Mouse (Mus musculus) MEL (cell line): Measurements from ENCODE around the gene Tbc1d2b. TPM values are rescaled to one million over a fixed set of nuclear protein-coding genes. Genes with fewer than 3 reads are reported as not detected.

Source experiments
- DNase-seq: peaks from one replicate; pipeline ENCODE4 v3.0.0; 2011; ENCODE audit warnings: low read depth, low spot score
- H3K27ac ChIP-seq: 2 replicates; pipeline ENCODE4 v1.5.1; 2012; ENCODE audit warnings: low read depth, mild to moderate bottlenecking, control low read depth, low read length, moderate library complexity; ENCODE audit not compliant: control insufficient read depth
- H3K27me3 ChIP-seq, 2 experiments: fragments of 150-350 bp in 1 of 2; sonication (generic) in 1 of 2; 2 replicates each; pipeline ENCODE4 v1.6.1; 2012; ENCODE audit warnings: low read length in 2 of 2, mild to moderate bottlenecking in 2 of 2, improper control_type of control experiment in 1 of 2, moderate library complexity in 1 of 2; ENCODE audit not compliant: insufficient read depth in 2 of 2, control insufficient read depth in 1 of 2
- H3K36me3 ChIP-seq, 2 experiments: 2 replicates each; pipeline ENCODE4 v1.6.1; 2012 to 2014; ENCODE audit warnings: low read length in 2 of 2, improper control_type of control experiment in 1 of 2, inconsistent platforms in 1 of 2, mild to moderate bottlenecking in 1 of 2; ENCODE audit not compliant: insufficient read depth in 2 of 2, control insufficient read depth in 1 of 2
- H3K4me1 ChIP-seq, 2 experiments: fragments of 150-350 bp in 1 of 2; sonication (generic) in 1 of 2; 2 replicates each; pipeline ENCODE4 v1.6.1; 2012; ENCODE audit warnings: low read length in 2 of 2, improper control_type of control experiment in 1 of 2, mild to moderate bottlenecking in 1 of 2; ENCODE audit not compliant: insufficient read depth in 2 of 2, control insufficient read depth in 1 of 2
- H3K4me3 ChIP-seq, 2 experiments: fragments of 150-350 bp in 1 of 2; sonication (generic) in 1 of 2; 2 replicates each; pipeline ENCODE4 v1.5.1; 2012; ENCODE audit warnings: low read depth in 2 of 2, low read length in 2 of 2, mild to moderate bottlenecking in 2 of 2, moderate library complexity in 2 of 2, control low read depth in 1 of 2, improper control_type of control experiment in 1 of 2; ENCODE audit not compliant: control insufficient read depth in 1 of 2, insufficient read depth in 1 of 2
- H3K79me2 ChIP-seq: 2 replicates; pipeline ENCODE4 v1.6.1; 2012; ENCODE audit warnings: mild to moderate bottlenecking, low read length, moderate library complexity; ENCODE audit not compliant: control insufficient read depth, poor library complexity, insufficient read depth
- H3K9ac ChIP-seq: 2 replicates; pipeline ENCODE4 v1.6.1; 2012; ENCODE audit warnings: low read depth, mild to moderate bottlenecking, control low read depth, low read length, moderate library complexity; ENCODE audit not compliant: control insufficient read depth, poor library complexity, severe bottlenecking
- H3K9me3 ChIP-seq: fragments of 150-350 bp; sonication (generic); replicated peaks from 2 replicates; pipeline ENCODE4 v1.6.1; 2012; ENCODE audit warnings: mild to moderate bottlenecking, low read length, improper control_type of control experiment, moderate library complexity; ENCODE audit not compliant: insufficient read depth
- CHD1 ChIP-seq: IDR thresholded peaks from 2 replicates; pipeline ENCODE4 v1.6.1; 2012; ENCODE audit warnings: low read depth, mild to moderate bottlenecking, inconsistent platforms, low read length, improper control_type of control experiment
- CTCF ChIP-seq, 3 experiments: IDR thresholded peaks in 2 of 3; conservative IDR thresholded peaks in 1 of 3; 2 replicates each; pipeline ENCODE4 v1.5.1; 2011 to 2012; ENCODE audit warnings: low read length in 3 of 3, low read depth in 2 of 3, mild to moderate bottlenecking in 2 of 3, improper control_type of control experiment in 1 of 3, inconsistent platforms in 1 of 3, mixed read lengths in 1 of 3, moderate library complexity in 1 of 3; ENCODE audit not compliant: control insufficient read depth in 1 of 3, insufficient read depth in 1 of 3, poor library complexity in 1 of 3, severe bottlenecking in 1 of 3
- ELF1 ChIP-seq: IDR thresholded peaks from 2 replicates; pipeline ENCODE4 v1.6.1; 2014; ENCODE audit warnings: low read depth, mild to moderate bottlenecking, inconsistent platforms, low read length, improper control_type of control experiment, moderate library complexity
- EP300 ChIP-seq, 2 experiments: IDR thresholded peaks; 2 replicates each; pipeline ENCODE4 v1.6.1; 2011; ENCODE audit warnings: improper control_type of control experiment in 2 of 2, low read length in 2 of 2, low read depth in 1 of 2, mild to moderate bottlenecking in 1 of 2
- GABPA ChIP-seq: IDR thresholded peaks from 2 replicates; pipeline ENCODE4 v1.6.1; 2012; ENCODE audit warnings: low read depth, mild to moderate bottlenecking, inconsistent platforms, low read length, improper control_type of control experiment, moderate library complexity
- GATA1 ChIP-seq: IDR thresholded peaks from 2 replicates; pipeline ENCODE4 v1.6.1; 2011; ENCODE audit warnings: low read depth, low read length, improper control_type of control experiment
- KAT2A ChIP-seq: conservative IDR thresholded peaks from 2 replicates; pipeline ENCODE4 v1.6.1; 2012; ENCODE audit warnings: low read depth, low read length, improper control_type of control experiment, inconsistent platforms
- MAFK ChIP-seq: IDR thresholded peaks from 2 replicates; pipeline ENCODE4 v1.6.1; 2011; ENCODE audit warnings: low read depth, mild to moderate bottlenecking, low read length, improper control_type of control experiment, borderline replicate concordance
- MAX ChIP-seq: IDR thresholded peaks from 2 replicates; pipeline ENCODE4 v1.6.1; 2011; ENCODE audit warnings: low read length, improper control_type of control experiment
- MAZ ChIP-seq: IDR thresholded peaks from 2 replicates; pipeline ENCODE4 v1.6.1; 2012; ENCODE audit warnings: low read depth, mild to moderate bottlenecking, inconsistent platforms, low read length, improper control_type of control experiment
- MEF2A ChIP-seq: IDR thresholded peaks from 2 replicates; pipeline ENCODE4 v1.6.1; 2014; ENCODE audit warnings: low read depth, mild to moderate bottlenecking, inconsistent platforms, low read length, improper control_type of control experiment; ENCODE audit not compliant: poor library complexity, insufficient replicate concordance, severe bottlenecking; ENCODE audit errors: extremely low read depth
- MYB ChIP-seq: IDR thresholded peaks from 2 replicates; pipeline ENCODE4 v1.6.1; 2011; ENCODE audit warnings: mild to moderate bottlenecking, low read depth, low read length, improper control_type of control experiment
- NELFE ChIP-seq: IDR thresholded peaks from 2 replicates; pipeline ENCODE4 v1.6.1; 2011; ENCODE audit warnings: low read depth, low read length, improper control_type of control experiment
- NRF1 ChIP-seq: IDR thresholded peaks from 2 replicates; pipeline ENCODE4 v1.6.1; 2014; ENCODE audit warnings: low read depth, mild to moderate bottlenecking, inconsistent platforms, low read length, improper control_type of control experiment, moderate library complexity; ENCODE audit not compliant: poor library complexity, insufficient read depth, severe bottlenecking
- POLR2A ChIP-seq, 2 experiments: IDR thresholded peaks; 2 replicates each; pipeline ENCODE4 v1.6.1; 2011 to 2012; ENCODE audit warnings: low read length in 2 of 2, mild to moderate bottlenecking in 2 of 2, control low read depth in 1 of 2, improper control_type of control experiment in 1 of 2, low read depth in 1 of 2, moderate library complexity in 1 of 2; ENCODE audit not compliant: control insufficient read depth in 1 of 2, insufficient read depth in 1 of 2, poor library complexity in 1 of 2
- POLR2AphosphoS5 ChIP-seq: IDR thresholded peaks from 2 replicates; pipeline ENCODE4 v1.6.1; 2012; ENCODE audit warnings: low read depth, borderline replicate concordance, mild to moderate bottlenecking, inconsistent platforms, low read length, moderate library complexity, mixed read lengths
- RAD21 ChIP-seq: IDR thresholded peaks from 2 replicates; pipeline ENCODE4 v1.6.1; 2011; ENCODE audit warnings: mild to moderate bottlenecking, low read depth, low read length, improper control_type of control experiment
- RCOR1 ChIP-seq: IDR thresholded peaks from 2 replicates; pipeline ENCODE4 v1.6.1; 2012; ENCODE audit warnings: low read depth, mild to moderate bottlenecking, inconsistent platforms, low read length, improper control_type of control experiment
- SIN3A ChIP-seq: IDR thresholded peaks from 2 replicates; pipeline ENCODE4 v1.6.1; 2012; ENCODE audit warnings: low read length, improper control_type of control experiment, inconsistent platforms
- SMC3 ChIP-seq: IDR thresholded peaks from 2 replicates; pipeline ENCODE4 v1.6.1; 2011; ENCODE audit warnings: low read depth, low read length, improper control_type of control experiment
- TBP ChIP-seq: IDR thresholded peaks from 2 replicates; pipeline ENCODE4 v1.8.0; 2011; ENCODE audit warnings: low read depth, low read length, improper control_type of control experiment
- TCF12 ChIP-seq: IDR thresholded peaks from 2 replicates; pipeline ENCODE4 v1.6.1; 2014; ENCODE audit warnings: low read depth, mild to moderate bottlenecking, inconsistent platforms, low read length, improper control_type of control experiment, moderate library complexity
- UBTF ChIP-seq: IDR thresholded peaks from 2 replicates; pipeline ENCODE4 v1.6.1; 2012; ENCODE audit warnings: low read depth, mild to moderate bottlenecking, inconsistent platforms, low read length, improper control_type of control experiment, moderate library complexity, borderline replicate concordance; ENCODE audit not compliant: insufficient read depth
- USF1 ChIP-seq: IDR thresholded peaks from 2 replicates; pipeline ENCODE4 v1.6.1; 2014; ENCODE audit warnings: low read depth, mild to moderate bottlenecking, inconsistent platforms, low read length, improper control_type of control experiment, moderate library complexity
- USF2 ChIP-seq, 2 experiments: IDR thresholded peaks; 2 replicates each; pipeline ENCODE4 v1.6.1; 2011 to 2012; ENCODE audit warnings: improper control_type of control experiment in 2 of 2, low read length in 2 of 2, borderline replicate concordance in 1 of 2, inconsistent platforms in 1 of 2, low read depth in 1 of 2, mild to moderate bottlenecking in 1 of 2; ENCODE audit not compliant: insufficient read depth in 1 of 2
- ZC3H11A ChIP-seq: IDR thresholded peaks from 2 replicates; pipeline ENCODE4 v1.6.1; 2012; ENCODE audit warnings: low read depth, mild to moderate bottlenecking, inconsistent platforms, low read length, improper control_type of control experiment
- ZKSCAN1 ChIP-seq: IDR thresholded peaks from 2 replicates; pipeline ENCODE4 v1.6.1; 2012; ENCODE audit warnings: low read depth, mild to moderate bottlenecking, inconsistent platforms, low read length, improper control_type of control experiment, moderate library complexity
- ZMIZ1 ChIP-seq: IDR thresholded peaks from 2 replicates; pipeline ENCODE4 v1.6.1; 2012; ENCODE audit warnings: low read depth, mild to moderate bottlenecking, inconsistent platforms, low read length, improper control_type of control experiment, moderate library complexity
- polyA plus RNA-seq, 2 experiments: library from polyadenylated mRNA; stranded (reverse) in 1 of 2; unstranded in 1 of 2; fragments of >175 nt in 1 of 2; fragments of >200 nt in 1 of 2; gene quantifications; 2 replicates each; pipeline versions ENCODE4 v1.2.1 to v1.2.4; 2012; ENCODE audit warnings: low replicate concordance in 2 of 2, low read depth in 1 of 2; ENCODE audit not compliant: insufficient read length in 2 of 2, insufficient read depth in 1 of 2, missing spikeins in 1 of 2
- total RNA-seq: library from RNA; depleted of rRNA; stranded (reverse); fragments of 300-350 nt; gene quantifications from 2 replicates; pipeline ENCODE4 v1.2.3, GENCODE M21; 2012

The Tbc1d2b gene
- total and polyA plus RNA-seq, 3 experiments, result 7.1 to 12.6 TPM; not detected in 1

DNA sequence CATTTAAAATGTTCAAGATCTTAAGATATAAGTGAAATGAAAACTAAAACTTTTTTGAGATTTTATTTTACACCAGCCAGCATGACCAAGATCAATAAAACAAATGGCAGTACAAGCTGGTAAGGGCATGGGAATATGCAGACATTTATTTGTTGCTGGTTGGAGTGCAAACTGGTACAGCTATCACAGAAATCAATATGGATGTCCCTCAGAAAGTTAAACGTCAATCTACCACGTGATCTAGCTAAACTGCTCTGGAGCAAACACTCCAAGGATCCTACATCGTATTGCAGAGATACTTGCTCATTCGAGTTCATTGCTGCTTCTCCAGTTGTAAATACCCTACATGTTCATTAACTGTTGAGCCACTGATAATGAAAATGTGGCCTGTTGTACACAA lies 32.1 kb upstream of the Tbc1d2b start:
- no peak overlapping the region for H3K4me3 ChIP-seq

DNA sequence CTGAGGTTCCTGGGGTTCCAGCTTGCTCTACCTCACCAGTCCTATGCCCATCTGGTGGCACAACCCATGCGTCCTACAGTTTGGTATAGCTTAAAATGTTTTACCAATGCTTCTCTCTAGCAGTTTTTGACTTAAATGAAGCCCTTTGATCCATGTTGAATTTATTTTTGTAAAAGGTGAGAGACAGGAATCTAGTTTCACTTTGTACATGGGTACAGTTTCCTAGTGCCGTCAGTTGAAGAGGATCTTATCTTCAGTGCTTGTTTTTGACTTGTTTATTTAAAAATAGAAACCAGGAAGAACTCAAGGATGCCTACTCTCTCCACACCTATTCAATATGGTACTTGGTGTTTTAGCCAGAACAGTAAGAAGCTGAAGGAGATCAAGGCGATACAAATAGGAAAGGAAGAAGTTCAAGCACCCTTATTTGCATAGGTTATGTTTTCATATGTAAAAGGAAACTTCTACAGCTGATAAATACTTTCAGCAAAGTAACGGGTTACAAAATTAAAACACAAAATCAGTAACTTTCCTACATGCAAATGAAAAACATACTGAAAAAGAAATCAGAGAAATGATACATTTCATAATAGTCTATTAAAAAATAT lies 30.6 kb upstream of the Tbc1d2b start:
- H3K9ac ChIP-seq, result no peak overlapping the region
- DNase-seq, result no peak
- no peaks in the 10 kb centered on the region for H3K27me3 ChIP-seq
- no peak overlapping the region for H3K27ac ChIP-seq
- no peaks in the 10 kb centered on the region for H3K4me1 ChIP-seq
- TF ChIP-seq TCF12, result no peak
- no peak for TF ChIP-seq SIN3A
- TF ChIP-seq GABPA, result no peak
- TF ChIP-seq CHD1, result no peak
- TF ChIP-seq NELFE, result no peak
- no peak for TF ChIP-seq POLR2A (IDR thresholded peaks at IDR 0.05; ENCODE audit: control insufficient read depth in 1 of 2, insufficient read depth in 1 of 2, low read depth in 1 of 2, low read length in 2 of 2, poor library complexity in 1 of 2)
- TF ChIP-seq KAT2A, result no peak
- TF ChIP-seq SMC3, result no peak
- TF ChIP-seq UBTF, result no peak
- no peak for TF ChIP-seq ZKSCAN1
- TF ChIP-seq, all 39 proteins: peak for 0
- Histone ChIP-seq H3K9me3 (no peaks in the 10 kb centered on the region), H3K79me2 (no peaks in the 10 kb centered on the region), H3K4me3 (peak overlapping the region in 1 of 2 experiments; percentile 29; a peak in 1 of 4 replicates), H3K36me3 (no peaks in the 10 kb centered on the region)

More for the DNA sequence above, 32.1 kb upstream of the Tbc1d2b start:
- Histone ChIP-seq H3K4me1 (no peaks in the 10 kb centered on the region), H3K27me3 (no peaks in the 10 kb centered on the region), H3K79me2 (no peaks in the 10 kb centered on the region), H3K36me3 (no peaks in the 10 kb centered on the region), H3K9ac (no peak overlapping the region), H3K27ac (no peak overlapping the region), H3K9me3 (no peaks in the 10 kb centered on the region)
- TF ChIP-seq USF2 (IDR thresholded peaks at IDR 0.05; ENCODE audit: borderline replicate concordance in 1 of 2, insufficient read depth in 1 of 2, low read depth in 1 of 2, low read length in 2 of 2) (no peak), GATA1 (no peak), USF1 (no peak), CTCF (IDR thresholded peaks at IDR 0.05 in 2 of 3, conservative IDR thresholded peaks at IDR 0.05 in 1 of 3; ENCODE audit: control insufficient read depth in 1 of 3, insufficient read depth in 1 of 3, low read depth in 2 of 3, low read length in 3 of 3, poor library complexity in 1 of 3, severe bottlenecking in 1 of 3) (no peak), TBP (no peak), MAFK (no peak), MAZ (no peak), RAD21 (no peak), ZKSCAN1 (no peak), MEF2A (no peak), ZMIZ1 (no peak), NELFE (no peak), MAX (no peak), NRF1 (no peak), MYB (no peak), RCOR1 (no peak), EP300 (IDR thresholded peaks at IDR 0.05; ENCODE audit: low read depth in 1 of 2, low read length in 2 of 2) (no peak), ELF1 (no peak), POLR2AphosphoS5 (no peak), ZC3H11A (no peak)
- no peak for DNase-seq
